Mouse (Mus musculus) retina, embryonic 14.5 days (tissue): ENCODE results near the gene BC051142.
"Not testable (repeated sequence)": the region's sequence is repeated elsewhere in the genome, so short reads cannot be mapped to it uniquely, and the experiment has no call there.

Experiments used
- DNase-seq: peaks from one replicate; pipeline ENCODE4 v3.0.0-alpha.2; 2015; ENCODE audit warnings: low spot score

Gene BC051142

GRCm38 (mm10) chr17:34398058-34398710 is 436 bp upstream of the BC051142 start:
- DNase-seq: peak; percentile 81

DNA sequence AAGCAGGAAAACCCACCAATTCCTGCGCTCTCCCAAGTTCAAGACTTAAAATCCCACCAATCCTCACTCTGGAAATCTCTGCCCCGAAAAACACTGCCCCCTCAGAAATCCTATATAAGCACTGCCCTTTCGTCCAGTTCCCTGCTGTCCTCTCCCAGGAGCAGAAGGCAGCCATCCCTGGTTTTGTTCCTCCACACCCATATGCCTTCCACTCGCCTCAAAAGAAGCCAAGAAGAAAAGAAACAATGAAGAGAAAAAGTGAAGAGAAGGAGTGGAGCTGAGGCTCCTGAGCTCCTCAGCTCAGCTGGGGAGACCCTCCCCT is 735 bp downstream of the BC051142 start:
- no peak for DNase-seq

- peak; percentile 80 for DNase-seq
Observed at GRCm38 (mm10) chr17:34411117-34411516, 12.5 kb downstream of the BC051142 start.

GRCm38 (mm10) chr17:34420014-34420413 is 21.4 kb downstream of the BC051142 start:
- DNase-seq: no peak

- DNase-seq: no peak
Observed at GRCm38 (mm10) chr17:34427597-34427996, 29.0 kb downstream of the BC051142 start.

DNA sequence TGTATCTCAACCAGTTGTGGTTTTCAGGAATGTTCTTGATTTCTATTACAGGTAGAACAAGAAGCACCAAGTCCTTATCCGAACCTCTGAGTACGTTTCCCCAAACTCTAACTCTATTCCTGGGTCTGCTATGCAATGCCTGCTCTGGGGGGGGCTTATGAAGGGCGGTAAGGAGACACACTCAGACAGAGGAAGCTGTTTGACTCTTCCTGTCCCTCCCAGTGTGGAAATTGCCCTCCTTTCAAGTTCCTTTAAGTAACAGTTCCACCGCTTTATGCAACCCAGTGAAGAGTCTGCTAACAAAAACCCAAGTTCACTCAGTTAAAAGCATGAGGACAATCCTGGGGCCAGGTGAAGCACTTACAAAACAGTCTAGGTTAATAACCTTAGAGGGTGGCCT is 38.5 kb downstream of the BC051142 start:
- DNase-seq: no peak

DNA sequence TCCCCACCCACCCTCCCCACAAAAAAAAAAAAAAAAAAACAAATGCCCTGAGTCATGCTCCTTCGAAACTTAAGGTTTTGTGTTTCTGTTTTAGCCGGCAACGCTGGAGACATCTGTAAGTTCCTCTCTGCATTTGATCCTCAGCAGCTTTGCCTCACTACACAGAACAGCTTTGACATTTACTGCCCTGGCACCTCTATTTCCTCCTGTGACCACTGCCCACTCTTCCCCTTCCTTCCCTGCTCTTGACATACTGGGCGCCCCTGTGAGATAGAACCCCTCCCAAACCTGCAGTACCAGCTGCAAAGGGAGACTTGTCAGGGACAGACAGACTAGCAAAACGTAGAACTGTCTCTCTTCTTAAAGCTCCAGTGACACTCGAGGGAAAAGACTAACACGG is 39.0 kb downstream of the BC051142 start:
- DNase-seq: no peak

DNA sequence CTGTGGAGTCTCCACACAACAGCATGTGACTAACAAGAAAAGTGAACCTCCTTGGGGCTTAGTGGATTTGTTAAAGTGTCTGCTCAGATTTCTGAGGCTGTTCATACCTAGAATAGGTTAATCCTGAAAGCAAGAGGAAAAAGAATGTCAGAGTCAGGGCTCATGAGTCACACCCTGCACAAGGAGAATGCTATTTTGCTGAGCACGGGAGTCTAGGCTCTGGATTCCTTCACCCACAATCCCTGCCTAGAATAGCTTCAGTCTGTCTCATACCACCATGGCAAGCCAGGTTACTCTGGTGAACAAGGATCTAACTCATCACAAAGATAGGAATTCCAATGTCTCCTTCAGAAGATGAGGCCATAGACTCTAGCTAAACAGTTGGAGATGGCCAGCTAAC is 40.0 kb downstream of the BC051142 start:
- no peak for DNase-seq

GRCm38 (mm10) chr17:34439795-34440194 is 41.2 kb downstream of the BC051142 start:
- peak; percentile 83 for DNase-seq

GRCm38 (mm10) chr17:34441990-34442389 is 43.4 kb downstream of the BC051142 start:
- DNase-seq: no peak

- DNase-seq: no peak
Observed at GRCm38 (mm10) chr17:34448473-34449041, 49.9 kb downstream of the BC051142 start.

DNA sequence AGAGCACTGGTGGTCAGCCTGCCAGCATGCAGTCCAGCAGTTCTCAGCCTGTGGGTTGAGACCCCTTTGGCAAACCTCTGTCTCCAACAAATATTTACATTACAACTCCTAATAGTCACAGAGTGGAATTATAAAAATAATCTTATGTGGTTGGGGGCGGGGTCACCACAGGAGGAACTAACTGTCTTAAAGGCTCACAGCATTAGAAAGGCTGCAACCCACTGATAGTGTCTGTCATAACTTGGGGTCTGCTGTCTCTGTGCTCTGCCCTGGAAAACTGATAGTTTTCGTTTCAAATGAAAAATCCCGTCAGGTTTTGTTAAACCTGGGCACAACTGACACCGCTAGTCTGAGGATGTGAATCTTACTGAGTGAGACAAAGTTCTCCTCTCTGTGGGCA is 59.0 kb downstream of the BC051142 start:
- no peak for DNase-seq

DNA sequence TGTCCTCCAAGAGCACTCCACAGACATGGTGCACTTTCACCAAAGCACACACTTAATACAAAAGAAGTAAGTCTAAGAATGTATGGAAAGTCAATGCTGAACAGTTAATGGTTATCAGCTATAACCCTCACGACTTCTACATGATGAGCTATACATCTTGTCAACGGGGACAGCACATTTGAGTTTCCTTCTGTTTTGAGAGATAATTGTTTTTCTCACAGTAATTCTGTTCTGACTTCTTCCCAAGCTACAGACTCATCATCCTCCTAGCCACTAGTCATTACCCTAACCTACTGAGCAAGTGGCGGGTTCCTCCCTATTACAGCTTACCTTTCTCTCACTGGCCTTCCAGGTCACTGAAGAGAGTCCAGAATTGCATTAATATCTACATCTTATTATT is 60.6 kb downstream of the BC051142 start:
- DNase-seq: no peak

GRCm38 (mm10) chr17:34465906-34466305 is 67.3 kb downstream of the BC051142 start:
- DNase-seq: not testable (repeated sequence)

GRCm38 (mm10) chr17:34470491-34470890 is 71.9 kb downstream of the BC051142 start:
- no peak for DNase-seq

DNA sequence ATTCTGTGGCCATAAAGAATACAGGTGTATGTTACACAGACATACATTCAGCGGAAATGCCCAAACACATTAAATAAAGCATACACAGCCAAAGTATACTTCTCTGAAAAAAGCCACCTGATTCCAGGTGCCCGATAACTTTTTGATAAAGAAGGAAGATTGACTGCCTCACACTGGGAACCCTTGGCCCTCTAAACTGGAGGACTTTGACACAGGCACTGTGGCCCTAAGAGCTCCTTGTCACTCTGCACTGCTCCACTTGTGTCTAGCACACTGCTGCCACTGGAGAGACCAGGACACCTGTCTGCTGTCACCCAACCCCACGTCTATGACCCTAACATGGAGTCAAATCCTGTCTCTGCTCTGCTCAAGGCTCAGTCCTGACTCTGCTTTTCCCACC is 76.4 kb downstream of the BC051142 start:
- DNase-seq: no peak

DNA sequence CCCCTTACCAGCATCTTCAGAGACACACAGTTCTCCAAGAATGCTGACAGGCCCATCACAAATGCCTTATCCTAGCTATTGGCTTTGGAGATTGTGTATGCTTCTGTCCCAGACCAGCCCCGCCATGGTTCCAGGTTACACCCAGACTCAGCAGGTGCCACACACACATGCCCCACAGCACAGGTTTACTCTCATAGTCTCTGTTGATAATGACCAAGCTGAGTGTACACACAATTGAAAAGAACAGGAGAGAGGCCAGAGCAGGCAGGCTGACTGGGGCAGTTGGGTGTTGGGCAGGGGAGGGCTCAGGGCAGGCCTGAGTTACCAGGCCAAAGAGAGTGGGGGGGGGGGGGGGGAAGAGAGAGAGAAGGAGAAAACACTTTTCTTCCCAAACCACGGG is 77.8 kb downstream of the BC051142 start:
- no peak for DNase-seq

DNA sequence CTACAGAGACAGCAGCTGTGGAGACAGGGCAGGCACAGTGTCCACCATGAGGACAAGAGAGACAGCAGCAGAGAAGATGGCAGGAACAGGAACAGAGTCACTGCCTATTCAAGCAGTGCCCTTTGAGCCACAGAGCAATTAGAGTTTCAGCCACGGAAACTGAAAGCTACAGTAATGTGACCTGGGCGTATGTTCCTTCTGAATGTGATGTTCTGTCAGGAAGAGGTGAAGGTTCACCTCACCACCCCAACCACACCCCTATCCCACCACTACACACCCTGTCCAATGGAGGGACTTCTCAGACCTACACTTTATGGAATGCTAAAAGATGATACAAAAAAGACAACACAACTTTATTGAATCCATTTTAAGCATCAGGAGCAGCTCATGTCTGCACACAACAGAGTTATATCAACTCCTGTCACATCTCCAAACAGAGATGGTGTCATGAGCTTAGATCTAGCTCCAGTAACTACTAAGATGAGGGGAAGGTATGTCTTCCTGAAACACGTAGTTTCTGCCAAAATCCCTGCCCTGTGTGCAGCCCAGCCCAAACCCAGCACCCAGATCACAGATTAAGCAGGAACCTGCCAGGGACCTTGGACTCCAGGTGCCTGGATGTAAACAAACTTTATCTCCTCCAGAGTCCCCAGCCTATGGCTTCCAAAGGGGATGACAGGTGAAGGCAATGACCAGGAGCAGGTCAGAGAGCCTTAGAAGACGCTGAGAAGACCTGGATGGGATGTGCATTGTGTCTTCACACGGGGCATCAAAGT is 78.8 kb downstream of the BC051142 start, which contains the start of gene Btnl4:
Gene Btnl4, minus strand, starts transcription at position 81 of the 776 bp plus-strand sequence.
- DNase-seq: not testable (repeated sequence)

GRCm38 (mm10) chr17:34492796-34493195 is 94.2 kb downstream of the BC051142 start:
- DNase-seq: no peak

DNA sequence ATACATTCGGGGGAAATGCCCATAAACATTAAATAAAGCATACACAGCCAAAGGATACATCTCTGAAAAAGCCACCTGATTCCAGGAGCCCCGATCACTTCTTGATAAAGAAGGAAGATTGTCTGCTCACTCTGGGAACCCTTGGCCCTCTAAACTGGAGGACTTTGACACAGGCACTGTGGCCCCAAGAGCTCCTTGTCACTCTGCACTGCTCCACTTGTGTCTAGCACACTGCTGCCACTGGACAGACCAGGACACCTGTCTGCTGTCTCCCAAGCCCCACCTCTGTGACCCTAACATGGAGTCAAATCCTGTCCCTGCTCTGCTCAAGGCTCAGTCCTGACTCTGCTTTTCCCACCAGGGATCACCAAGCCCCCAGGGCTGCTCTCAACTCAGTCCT is 96.5 kb downstream of the BC051142 start:
- not testable (repeated sequence) for DNase-seq

GRCm38 (mm10) chr17:34496539-34496938 is 97.9 kb downstream of the BC051142 start:
- no peak for DNase-seq

- DNase-seq: not testable (repeated sequence)
Observed at GRCm38 (mm10) chr17:34497319-34497718, 98.7 kb downstream of the BC051142 start.

DNA sequence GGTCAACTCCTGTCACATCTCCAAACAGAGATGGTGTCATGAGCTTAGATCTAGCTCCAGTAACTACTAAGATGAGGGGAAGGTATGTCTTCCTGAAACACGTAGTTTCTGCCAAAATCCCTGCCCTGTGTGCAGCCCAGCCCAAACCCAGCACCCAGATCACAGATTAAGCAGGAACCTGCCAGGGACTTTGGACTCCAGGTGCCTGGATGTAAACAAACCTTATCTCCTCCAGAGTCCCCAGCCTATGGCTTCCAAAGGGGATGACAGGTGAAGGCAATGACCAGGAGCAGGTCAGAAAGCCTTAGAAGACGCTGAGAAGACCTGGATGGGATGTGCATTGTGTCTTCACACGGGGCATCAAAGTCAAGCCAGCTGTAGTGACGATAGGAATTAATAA is 99.1 kb downstream of the BC051142 start:
- DNase-seq: not testable (repeated sequence)
